Mouse (Mus musculus): ENCODE results near the gene Slc38a2. TPM values are rescaled to one million over a fixed set of nuclear protein-coding genes. Genes with fewer than 3 reads are reported as not detected.
A peak's percentile ranks its signal among the peaks of the same experiment; 100 is the strongest.

The Slc38a2 gene
- polyA plus RNA-seq, 1 experiment = 13.9 TPM

DNA sequence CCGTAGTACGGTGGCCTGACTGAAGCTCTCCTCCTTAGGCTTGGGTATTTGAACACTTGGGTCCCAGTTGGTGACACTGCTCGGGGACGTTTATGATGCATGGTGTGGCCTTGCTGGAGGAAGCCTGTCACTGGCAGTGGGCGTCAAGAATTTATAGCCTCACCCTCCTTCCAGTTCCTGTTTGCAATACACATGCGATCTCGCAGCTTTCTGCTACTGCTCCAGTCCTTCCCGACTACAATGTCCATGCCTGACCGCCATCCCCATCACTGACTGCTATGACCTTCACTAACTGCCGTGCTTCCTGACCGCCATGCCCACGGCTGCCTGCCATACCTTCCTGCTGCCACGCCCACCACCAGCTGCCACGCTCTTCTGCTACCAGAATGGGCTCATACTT, 44.0 kb downstream of the Slc38a2 start:
- Histone ChIP-seq H3K4me3 (ENCODE audit: low read depth, low read length) (no peak overlapping the region), H3K27ac (ENCODE audit: insufficient read depth, low read depth, low read length) (no peak overlapping the region), H3K4me1 (ENCODE audit: control insufficient read depth, insufficient read depth, insufficient read length, low read length) (peaks cover 10% of the 10 kb centered on the region), H3K36me3 (ENCODE audit: control insufficient read depth, insufficient read depth, low read length) (no peaks in the 10 kb centered on the region), H3K27me3 (ENCODE audit: control insufficient read depth, insufficient read depth, low read length) (no peaks in the 10 kb centered on the region)
- TF ChIP-seq CTCF (IDR thresholded peaks at IDR 0.05; ENCODE audit: extremely low read depth, insufficient read length, insufficient replicate concordance, low read depth, low read length) (no peak), POLR2A (IDR thresholded peaks at IDR 0.05; ENCODE audit: low read depth, low read length) (no peak)
- WGBS = 73% methylated on average over 14 of the region's 14 CpGs

GRCm38 (mm10) chr15:96654714-96655113, 44.8 kb downstream of the Slc38a2 start:
- H3K27ac ChIP-seq (ENCODE audit: insufficient read depth, low read depth, low read length) = peak overlapping the region; percentile 78
- peaks cover 9% of the 10 kb centered on the region for H3K4me1 ChIP-seq (ENCODE audit: control insufficient read depth, insufficient read depth, insufficient read length, low read length)
- 29% methylated on average over 8 of the region's 8 CpGs for WGBS
- H3K27me3 ChIP-seq (ENCODE audit: control insufficient read depth, insufficient read depth, low read length) = no peaks in the 10 kb centered on the region
- H3K36me3 ChIP-seq (ENCODE audit: control insufficient read depth, insufficient read depth, low read length) = no peaks in the 10 kb centered on the region
- H3K4me3 ChIP-seq (ENCODE audit: low read depth, low read length) = no peak overlapping the region
- no peak for TF ChIP-seq CTCF (IDR thresholded peaks at IDR 0.05; ENCODE audit: extremely low read depth, insufficient read length, insufficient replicate concordance, low read depth, low read length)
- no peak; the same call in 1 of the 2 replicates for TF ChIP-seq POLR2A (IDR thresholded peaks at IDR 0.05; ENCODE audit: low read depth, low read length)

DNA sequence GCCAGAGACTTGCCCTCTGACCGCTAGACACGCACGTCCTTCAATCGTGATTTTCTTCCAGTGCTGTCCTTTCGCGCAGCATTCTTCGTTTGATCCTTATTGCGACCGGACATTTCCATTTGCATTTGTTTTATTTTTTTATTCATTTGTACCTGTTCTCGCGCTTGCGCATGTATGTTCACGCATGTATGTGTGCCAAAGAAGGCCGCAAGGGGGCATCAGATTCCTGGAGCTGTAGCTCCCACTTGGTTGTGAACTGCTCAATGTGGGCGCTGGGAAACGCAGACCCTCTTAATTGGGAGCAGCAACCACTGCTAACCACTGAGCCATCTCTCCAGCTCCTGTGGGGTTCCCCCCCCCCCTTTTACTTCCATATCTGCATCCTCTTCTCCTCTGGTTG, 46.5 kb downstream of the Slc38a2 start:
- peaks cover 7% of the 10 kb centered on the region for H3K4me1 ChIP-seq (ENCODE audit: control insufficient read depth, insufficient read depth, insufficient read length, low read length)
- H3K4me3 ChIP-seq (ENCODE audit: low read depth, low read length) = no peak overlapping the region
- no peaks in the 10 kb centered on the region for H3K27me3 ChIP-seq (ENCODE audit: control insufficient read depth, insufficient read depth, low read length)
- WGBS = 96% methylated on average over 16 of the region's 16 CpGs
- H3K36me3 ChIP-seq (ENCODE audit: control insufficient read depth, insufficient read depth, low read length) = no peaks in the 10 kb centered on the region
- no peak overlapping the region for H3K27ac ChIP-seq (ENCODE audit: insufficient read depth, low read depth, low read length)
- TF ChIP-seq POLR2A (IDR thresholded peaks at IDR 0.05; ENCODE audit: low read depth, low read length) (no peak), CTCF (IDR thresholded peaks at IDR 0.05; ENCODE audit: extremely low read depth, insufficient read length, insufficient replicate concordance, low read depth, low read length) (no peak)

GRCm38 (mm10) chr15:96652531-96652930, 47.0 kb downstream of the Slc38a2 start:
- no peaks in the 10 kb centered on the region for H3K36me3 ChIP-seq (ENCODE audit: control insufficient read depth, insufficient read depth, low read length)
- H3K27ac ChIP-seq (ENCODE audit: insufficient read depth, low read depth, low read length) = no peak overlapping the region
- no peaks in the 10 kb centered on the region for H3K27me3 ChIP-seq (ENCODE audit: control insufficient read depth, insufficient read depth, low read length)
- TF ChIP-seq POLR2A (IDR thresholded peaks at IDR 0.05; ENCODE audit: low read depth, low read length) = no peak
- TF ChIP-seq CTCF (IDR thresholded peaks at IDR 0.05; ENCODE audit: extremely low read depth, insufficient read length, insufficient replicate concordance, low read depth, low read length) = no peak
- H3K4me1 ChIP-seq (ENCODE audit: control insufficient read depth, insufficient read depth, insufficient read length, low read length) = peaks cover 7% of the 10 kb centered on the region
- WGBS = 90% methylated on average over 10 of the region's 10 CpGs
- H3K4me3 ChIP-seq (ENCODE audit: low read depth, low read length) = no peak overlapping the region

GRCm38 (mm10) chr15:96647376-96647775, 52.2 kb downstream of the Slc38a2 start:
- no peaks in the 10 kb centered on the region for H3K36me3 ChIP-seq (ENCODE audit: control insufficient read depth, insufficient read depth, low read length)
- peaks cover 2% of the 10 kb centered on the region; the same call in 1 of the 2 replicates for H3K4me1 ChIP-seq (ENCODE audit: control insufficient read depth, insufficient read depth, insufficient read length, low read length)
- 40% methylated on average over 15 of the region's 15 CpGs for WGBS
- H3K27me3 ChIP-seq (ENCODE audit: control insufficient read depth, insufficient read depth, low read length) = no peaks in the 10 kb centered on the region
- no peak overlapping the region for H3K4me3 ChIP-seq (ENCODE audit: low read depth, low read length)
- no peak overlapping the region for H3K27ac ChIP-seq (ENCODE audit: insufficient read depth, low read depth, low read length)
- TF ChIP-seq POLR2A (IDR thresholded peaks at IDR 0.05; ENCODE audit: low read depth, low read length) (no peak), CTCF (IDR thresholded peaks at IDR 0.05; ENCODE audit: extremely low read depth, insufficient read length, insufficient replicate concordance, low read depth, low read length) (no peak)

DNA sequence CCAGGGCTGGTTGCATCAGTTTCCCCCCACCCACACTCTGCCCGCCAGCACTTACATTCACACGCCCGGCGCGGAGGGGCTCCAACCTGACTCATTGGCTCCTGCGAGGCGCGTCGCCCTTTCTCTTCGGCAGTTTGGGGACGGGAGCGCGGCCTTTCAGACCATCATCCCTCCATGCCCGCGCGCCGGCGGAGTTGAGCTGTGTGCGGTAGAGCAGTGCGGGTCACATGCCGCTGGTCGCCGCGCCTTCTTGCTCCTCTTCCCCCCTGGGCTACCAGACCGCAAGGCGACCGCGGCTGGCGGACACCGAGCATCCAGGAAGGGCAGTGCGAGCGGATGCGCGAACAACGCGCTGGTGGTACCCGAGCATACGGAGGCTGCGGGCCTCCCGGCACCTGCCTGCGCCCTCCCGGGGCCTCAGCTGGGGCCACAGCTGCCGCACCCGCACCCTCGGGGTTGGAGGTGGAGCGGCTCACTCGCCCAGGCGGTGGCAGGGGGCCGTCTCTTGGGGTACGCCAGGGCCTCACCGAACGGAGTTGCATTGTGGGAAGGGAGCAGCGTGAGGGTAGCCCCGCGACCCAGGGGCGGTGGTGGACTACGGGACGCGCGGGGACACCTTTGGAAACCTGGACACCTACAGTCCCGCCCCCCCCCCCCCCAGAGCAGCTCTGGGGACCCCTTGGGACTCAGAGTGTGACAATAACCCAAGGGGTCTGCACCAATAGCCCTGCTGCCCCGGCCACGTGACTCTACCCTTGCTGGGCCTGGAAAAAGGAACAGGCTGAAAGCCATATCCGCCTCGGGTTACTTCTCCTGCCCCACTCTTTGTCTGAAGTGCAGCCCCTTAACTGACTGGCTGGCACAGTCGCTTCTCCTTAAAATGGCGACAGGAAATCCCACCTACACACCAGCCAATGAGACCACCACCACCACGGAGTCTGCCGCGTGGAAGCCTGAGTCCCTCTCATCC, 56.8 kb downstream of the Slc38a2 start, which contains the start of gene Slc38a1:
Gene Slc38a1, minus strand, starts transcription at position 478 of the 970 bp plus-strand sequence.
- H3K27ac ChIP-seq (ENCODE audit: insufficient read depth, low read depth, low read length) = peak within 1 kb of the TSS; percentile 78
- peaks cover 2% of the 10 kb centered on the region; the same call in 1 of the 2 replicates for H3K4me1 ChIP-seq (ENCODE audit: control insufficient read depth, insufficient read depth, insufficient read length, low read length)
- TF ChIP-seq CTCF (IDR thresholded peaks at IDR 0.05; ENCODE audit: extremely low read depth, insufficient read length, insufficient replicate concordance, low read depth, low read length) = no peak
- TF ChIP-seq POLR2A (IDR thresholded peaks at IDR 0.05; ENCODE audit: low read depth, low read length) = no peak; the same call in 1 of the 2 replicates
- 2% methylated on average over 70 of the region's 70 CpGs for WGBS
- H3K36me3 ChIP-seq (ENCODE audit: control insufficient read depth, insufficient read depth, low read length) = no peaks in the 10 kb centered on the region
- H3K4me3 ChIP-seq (ENCODE audit: low read depth, low read length) = peak within 1 kb of the TSS; percentile 86
- H3K27me3 ChIP-seq (ENCODE audit: control insufficient read depth, insufficient read depth, low read length) = no peaks in the 10 kb centered on the region

GRCm38 (mm10) chr15:96641821-96642435, 57.6 kb downstream of the Slc38a2 start:
- Histone ChIP-seq H3K4me1 (ENCODE audit: control insufficient read depth, insufficient read depth, insufficient read length, low read length) (peaks cover 2% of the 10 kb centered on the region; the same call in 1 of the 2 replicates), H3K27me3 (ENCODE audit: control insufficient read depth, insufficient read depth, low read length) (no peaks in the 10 kb centered on the region), H3K27ac (ENCODE audit: insufficient read depth, low read depth, low read length) (peak overlapping the region; percentile 78), H3K4me3 (ENCODE audit: low read depth, low read length) (peak overlapping the region; percentile 86), H3K36me3 (ENCODE audit: control insufficient read depth, insufficient read depth, low read length) (no peaks in the 10 kb centered on the region)
- TF ChIP-seq POLR2A (IDR thresholded peaks at IDR 0.05; ENCODE audit: low read depth, low read length) (no peak), CTCF (IDR thresholded peaks at IDR 0.05; ENCODE audit: extremely low read depth, insufficient read length, insufficient replicate concordance, low read depth, low read length) (no peak)
- WGBS = under 1% methylated on average over 31 of the region's 31 CpGs

Measured in small intestine, adult 2 months (tissue).